Mouse (Mus musculus) erythroblast, embryonic 14.5 days (primary cell): ENCODE data around the gene Gpr19.

Experiments
- GATA1 ChIP-seq: IDR thresholded peaks from 2 replicates; pipeline ENCODE4 v1.6.1; 2012; ENCODE audit warnings: low read length, inconsistent platforms, mixed read lengths
- TAL1 ChIP-seq: IDR thresholded peaks from 3 replicates; pipeline ENCODE4 v1.6.1; 2012; ENCODE audit warnings: low read length, inconsistent platforms, mixed read lengths

DNA sequence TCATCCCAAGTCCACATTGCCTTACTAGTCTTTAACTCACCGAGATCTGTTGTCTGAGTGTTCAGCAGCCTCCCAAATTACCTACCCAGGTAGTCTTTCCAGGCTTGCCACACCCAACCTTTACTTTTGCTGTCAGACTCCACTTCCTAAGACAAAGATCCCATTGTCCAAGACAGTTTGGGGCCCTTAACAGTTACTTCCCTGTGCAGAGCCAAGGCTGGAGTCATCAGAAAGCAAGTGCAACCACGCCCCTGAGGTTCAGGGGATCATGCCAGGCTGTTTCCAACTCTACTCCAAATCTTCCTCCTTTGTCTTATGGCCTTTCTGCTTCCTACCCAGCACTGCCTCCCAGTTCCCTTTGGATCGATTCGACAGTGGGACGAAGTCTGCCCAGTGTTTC lies 16.1 kb upstream of the Gpr19 start:
- no peak for TF ChIP-seq TAL1
- TF ChIP-seq GATA1 = no peak
